Mouse (Mus musculus) liver, embryonic 11.5 days (tissue): ENCODE results near the gene Tmcc1. TPM values are rescaled to one million over a fixed set of nuclear protein-coding genes. Genes with fewer than 3 reads are reported as not detected.

ENCODE experiments used
- ATAC-seq: fragments of 200-750 bp; cut with Nextera tagmentation; replicated peaks from 2 replicates; pipeline ENCODE4 v1.8.0; 2017; ENCODE audit warnings: moderate number of reproducible peaks, mild to moderate bottlenecking, moderate TSS enrichment, moderate library complexity; ENCODE audit not compliant: low FRiP score
- DNase-seq: peaks from one replicate; pipeline ENCODE4 v3.0.0-alpha.2; 2017; ENCODE audit warnings: low spot score
- H3K27ac ChIP-seq: fragments of 300-500 bp; sonication (generic); 2 replicates; pipeline ENCODE4 v1.5.1; 2014; ENCODE audit warnings: mild to moderate bottlenecking, low read depth, low read length, control low read depth
- H3K27me3 ChIP-seq: fragments of 300-500 bp; sonication (generic); replicated peaks from 2 replicates; pipeline ENCODE4 v1.6.1; 2014; ENCODE audit warnings: low read length, mixed read lengths; ENCODE audit not compliant: control insufficient read depth, insufficient read depth
- H3K36me3 ChIP-seq: fragments of 300-500 bp; sonication (generic); 2 replicates; pipeline ENCODE4 v1.6.1; 2014; ENCODE audit warnings: mild to moderate bottlenecking, low read length, moderate library complexity, mixed read lengths; ENCODE audit not compliant: control insufficient read depth, insufficient read depth
- H3K4me1 ChIP-seq: fragments of 300-500 bp; sonication (generic); replicated peaks from 2 replicates; pipeline ENCODE4 v1.6.1; 2014; ENCODE audit warnings: low read length, mixed read lengths; ENCODE audit not compliant: control insufficient read depth, insufficient read depth
- H3K4me2 ChIP-seq: fragments of 300-500 bp; sonication (generic); 2 replicates; pipeline ENCODE4 v1.6.1; 2014; ENCODE audit warnings: mild to moderate bottlenecking, control low read depth, moderate library complexity
- H3K4me3 ChIP-seq: fragments of 300-500 bp; sonication (generic); 2 replicates; pipeline ENCODE4 v1.5.1; 2014; ENCODE audit warnings: low read depth, low read length, control low read depth
- H3K9ac ChIP-seq: fragments of 300-500 bp; sonication (generic); 2 replicates; pipeline ENCODE4 v1.6.1; 2014; ENCODE audit warnings: low read depth, low read length, control low read depth
- H3K9me3 ChIP-seq: fragments of 300-500 bp; sonication (generic); 2 replicates; pipeline ENCODE4 v1.6.1; 2016; ENCODE audit warnings: low read length, inconsistent platforms, mixed read lengths; ENCODE audit not compliant: control insufficient read depth
- WGBS: fragments of 180-500 bp; shearing (Covaris S2); extraction: QIAGEN DNeasy Blood & Tissue Kit; methylation state at CpG from one replicate; pipeline ENCODE4 v1.1.7; 2014; 5-methylcytosine and 5-hydroxymethylcytosine counted together
- polyA plus RNA-seq: library from polyadenylated mRNA; unstranded; fragments of >200 nt; fragmentation: Nextera tagmentation; extraction: Ambion mirVana; gene quantifications from 2 replicates; pipeline ENCODE4 v1.2.1, GENCODE M21; 2014

Gene Tmcc1
- polyA plus RNA-seq, 1 experiment from 2014 or later: 8.0 TPM

DNA sequence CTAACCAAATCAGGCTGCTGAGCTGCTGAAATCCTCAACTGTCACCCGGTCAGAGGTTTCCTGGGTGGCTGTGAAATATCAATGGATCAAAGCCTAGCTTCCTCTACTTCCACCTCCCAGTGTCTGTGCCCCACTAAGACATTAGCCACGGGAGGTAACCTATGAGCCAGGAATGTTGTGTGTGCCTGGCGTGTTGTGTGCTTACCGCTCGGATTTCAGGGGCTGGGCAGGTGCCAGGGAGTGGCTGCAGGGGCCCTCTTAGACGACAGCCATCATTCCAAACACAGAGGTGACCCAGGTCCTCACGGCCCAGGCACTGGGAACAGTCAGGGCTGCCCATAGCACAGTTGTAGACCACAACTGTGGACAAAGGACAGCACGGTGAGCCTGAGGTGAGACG, 224.2 kb downstream of the Tmcc1 start:
- Histone ChIP-seq H3K4me3 (no peak overlapping the region), H3K27me3 (no peaks in the 10 kb centered on the region), H3K4me2 (no peak overlapping the region), H3K9me3 (no peaks in the 10 kb centered on the region), H3K27ac (no peak overlapping the region), H3K4me1 (peaks cover 16% of the 10 kb centered on the region), H3K36me3 (peaks cover 6% of the 10 kb centered on the region), H3K9ac (no peak overlapping the region)
- 71% methylated on average over 9 of the region's 9 CpGs for WGBS
- DNase-seq (no peak), ATAC-seq (no peak)

DNA sequence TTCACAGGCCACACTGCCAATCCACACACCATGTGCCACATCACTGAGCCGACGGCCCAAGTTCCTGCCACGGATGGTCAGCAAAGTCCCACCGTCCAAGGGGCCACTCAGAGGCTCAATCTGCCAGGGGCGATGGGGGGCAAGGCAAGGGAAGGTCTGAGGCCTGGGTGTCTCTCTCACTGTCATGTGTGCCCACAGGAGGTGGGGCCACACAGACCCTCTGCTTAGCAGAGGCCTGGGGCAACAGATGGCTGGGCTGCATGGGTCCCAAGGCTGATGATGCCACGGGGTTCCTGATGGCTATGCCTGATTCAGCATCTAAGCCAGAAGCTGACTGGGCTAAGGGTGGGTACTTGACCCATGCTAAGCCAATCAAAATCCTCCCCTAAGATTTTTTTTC, 224.6 kb downstream of the Tmcc1 start:
- H3K4me1 ChIP-seq: peaks cover 16% of the 10 kb centered on the region
- WGBS: 79% methylated on average over 6 of the region's 6 CpGs
- H3K36me3 ChIP-seq: peaks cover 6% of the 10 kb centered on the region
- no peak overlapping the region for H3K27ac ChIP-seq
- H3K4me2 ChIP-seq: no peak overlapping the region
- ATAC-seq (0 out of 2 replicates have a peak, but pooled peaks have one; percentile 19), DNase-seq (no peak)
- no peaks in the 10 kb centered on the region for H3K27me3 ChIP-seq
- no peak overlapping the region for H3K9ac ChIP-seq
- H3K4me3 ChIP-seq: no peak overlapping the region
- H3K9me3 ChIP-seq: no peaks in the 10 kb centered on the region

Other genes starting within 250 kb of the Tmcc1 start
- gene H1foo, start 248.5 kb downstream of the Tmcc1 start, polyA plus RNA-seq: not detected in 2 replicates
- 25.6 and 27.8 TPM in 2 replicates for gene Plxnd1, start 198.5 kb downstream of the Tmcc1 start, polyA plus RNA-seq
- 30.1 and 31.8 TPM in 2 replicates for gene Washc2, start 14.6 kb upstream of the Tmcc1 start, polyA plus RNA-seq
- 7.3 and 7.9 TPM in 2 replicates for gene Zfand4, start 70.7 kb upstream of the Tmcc1 start, polyA plus RNA-seq
- 41.3 and 43.4 TPM in 2 replicates for gene March8, start 144.5 kb upstream of the Tmcc1 start, polyA plus RNA-seq